Mouse (Mus musculus): ENCODE results near the gene Pcbp3. TPM values are rescaled to one million over a fixed set of nuclear protein-coding genes. Genes with fewer than 3 reads are reported as not detected.

Gene Pcbp3
- polyA plus RNA-seq, 1 experiment from 2014 or later = 44.9 TPM

GRCm38 (mm10) chr10:76717026-76717425 is 244.7 kb downstream of the Pcbp3 start:
- Histone ChIP-seq H3K27ac (no peak overlapping the region), H3K36me3 (0 out of 2 replicates have a peak, but pooled peaks cover 5% of the 10 kb centered on the region), H3K4me1 (0 out of 2 replicates have a peak, but pooled peaks cover 7% of the 10 kb centered on the region), H3K27me3 (ENCODE audit: low read depth, poor library complexity, severe bottlenecking) (no peaks in the 10 kb centered on the region), H3K4me3 (no peak overlapping the region), H3K9me3 (replicated peaks) (no peaks in the 10 kb centered on the region)
- 89% methylated on average over 7 of the region's 7 CpGs for WGBS
- DNase-seq (ENCODE audit: low spot score) = no peak

GRCm38 (mm10) chr10:76714303-76714702 is 247.4 kb downstream of the Pcbp3 start:
- Histone ChIP-seq H3K4me1 (0 out of 2 replicates have a peak, but pooled peaks cover 7% of the 10 kb centered on the region), H3K9me3 (replicated peaks) (no peaks in the 10 kb centered on the region), H3K27me3 (ENCODE audit: low read depth, poor library complexity, severe bottlenecking) (no peaks in the 10 kb centered on the region), H3K36me3 (peaks cover 9% of the 10 kb centered on the region), H3K4me3 (no peak overlapping the region), H3K27ac (no peak overlapping the region)
- 86% methylated on average over 7 of the region's 7 CpGs for WGBS
- DNase-seq (ENCODE audit: low spot score) = no peak

- no peak for DNase-seq (ENCODE audit: low spot score)
- no peaks in the 10 kb centered on the region for H3K4me1 ChIP-seq
- no peaks in the 10 kb centered on the region for H3K27me3 ChIP-seq (ENCODE audit: low read depth, poor library complexity, severe bottlenecking)
- peaks cover 9% of the 10 kb centered on the region for H3K36me3 ChIP-seq
- no peaks in the 10 kb centered on the region for H3K9me3 ChIP-seq (replicated peaks)
- H3K4me3 ChIP-seq = no peak overlapping the region
- whole genome bisulfite sequencing = 80% methylated on average over 3 of the region's 3 CpGs
- H3K27ac ChIP-seq = no peak overlapping the region
Observed at GRCm38 (mm10) chr10:76712500-76712899, 249.2 kb downstream of the Pcbp3 start.

Other genes with a start within 250 kb of the Pcbp3 start
- 4.1 and 7.8 TPM in 2 replicates for gene Col6a1, start 235.7 kb downstream of the Pcbp3 start, polyA plus RNA-seq (2016; fragmentation: Nextera tagmentation; extraction: Ambion mirVana)
- gene Slc19a1, start 70.4 kb upstream of the Pcbp3 start, polyA plus RNA-seq (2016; fragmentation: Nextera tagmentation; extraction: Ambion mirVana) = 42.4 and 47.2 TPM in 2 replicates
- 149 and 159 TPM in 2 replicates for gene Col18a1, start 204.7 kb upstream of the Pcbp3 start, polyA plus RNA-seq (2016; fragmentation: Nextera tagmentation; extraction: Ambion mirVana)